ENCODE assay signal across 21 mouse cellular contexts in genomic region chr17:43874417-43874816, GRCm38 (mm10).
A peak's percentile ranks its signal among the peaks of the same experiment; 100 is the strongest.
DNase-seq lines count a peak whose midpoint lies in the region; ATAC-seq lines count a peak whose summit lies in the region.
"Had no signal": no experiment of that assay in that cellular context is flagged by ENCODE, and none has a peak within 500 bp of the region (broad histone marks: within the 10 kb centered on the region; RNA-seq: fewer than 3 reads in every experiment).

No protein-coding gene starts in this region.

- H3K27ac ChIP-seq in hindbrain, embryonic 15.5 days (replicated peaks), result no peak overlapping the region
- no peak overlapping the region for H3K27ac ChIP-seq in hindbrain, embryonic 16.5 days (ENCODE audit: low read depth, low read length)
- H3K27ac ChIP-seq in neural tube, embryonic 13.5 days (replicated peaks), result no peak overlapping the region
- H3K27ac ChIP-seq in neural tube, embryonic 14.5 days (ENCODE audit: low read depth, low read length), result no peak overlapping the region
- no peak overlapping the region for H3K27ac ChIP-seq in neural tube, embryonic 15.5 days (replicated peaks)

- no peak overlapping the region for H3K9ac ChIP-seq in hindbrain, embryonic 15.5 days
- no peak overlapping the region for H3K9ac ChIP-seq in hindbrain, embryonic 16.5 days (ENCODE audit: low read depth, low read length)
- H3K9ac ChIP-seq in neural tube, embryonic 13.5 days, result no peak overlapping the region
- H3K9ac ChIP-seq in neural tube, embryonic 14.5 days (replicated peaks; ENCODE audit: low read depth, low read length), result no peak overlapping the region
- no peak overlapping the region for H3K9ac ChIP-seq in neural tube, embryonic 15.5 days (replicated peaks)

- no peak overlapping the region for H3K4me3 ChIP-seq in hindbrain, embryonic 15.5 days
- no peak overlapping the region for H3K4me3 ChIP-seq in hindbrain, embryonic 16.5 days (ENCODE audit: low read length)
- no peak overlapping the region for H3K4me3 ChIP-seq in neural tube, embryonic 13.5 days
- H3K4me3 ChIP-seq in neural tube, embryonic 14.5 days (ENCODE audit: low read depth, low read length), result no peak overlapping the region
- H3K4me3 ChIP-seq in neural tube, embryonic 15.5 days (replicated peaks), result no peak overlapping the region

- no peak overlapping the region for H3K4me2 ChIP-seq in hindbrain, embryonic 15.5 days
- H3K4me2 ChIP-seq in hindbrain, embryonic 16.5 days (ENCODE audit: low read length), result no peak overlapping the region
- no peak overlapping the region for H3K4me2 ChIP-seq in neural tube, embryonic 13.5 days
- H3K4me2 ChIP-seq in neural tube, embryonic 14.5 days (ENCODE audit: low read depth, low read length), result no peak overlapping the region
- H3K4me2 ChIP-seq in neural tube, embryonic 15.5 days, result no peak overlapping the region

- WGBS in hindbrain, embryonic 15.5 days, result 76% methylated on average over 5 of the region's 5 CpGs
- WGBS in hindbrain, embryonic 16.5 days, result 83% methylated on average over 5 of the region's 5 CpGs
- WGBS in neural tube, embryonic 13.5 days, result 67% methylated on average over 5 of the region's 5 CpGs
- 65% methylated on average over 5 of the region's 5 CpGs for WGBS in neural tube, embryonic 14.5 days
- WGBS in neural tube, embryonic 15.5 days, result 65% methylated on average over 5 of the region's 5 CpGs

- H3K36me3 ChIP-seq in hindbrain, embryonic 15.5 days, result no peaks in the 10 kb centered on the region
- no peaks in the 10 kb centered on the region for H3K36me3 ChIP-seq in hindbrain, embryonic 16.5 days (ENCODE audit: control insufficient read depth, insufficient read depth, low read length)
- no peaks in the 10 kb centered on the region for H3K36me3 ChIP-seq in neural tube, embryonic 13.5 days
- no peaks in the 10 kb centered on the region for H3K36me3 ChIP-seq in neural tube, embryonic 14.5 days (ENCODE audit: control insufficient read depth, insufficient read depth, low read length)
- H3K36me3 ChIP-seq in neural tube, embryonic 15.5 days, result no peaks in the 10 kb centered on the region
- H3K36me3 ChIP-seq: G1E had no signal

- H3K27me3 ChIP-seq in hindbrain, embryonic 15.5 days, result no peaks in the 10 kb centered on the region
- no peaks in the 10 kb centered on the region for H3K27me3 ChIP-seq in hindbrain, embryonic 16.5 days (replicated peaks; ENCODE audit: control insufficient read depth, insufficient read depth, low read length)
- no peaks in the 10 kb centered on the region for H3K27me3 ChIP-seq in neural tube, embryonic 13.5 days
- H3K27me3 ChIP-seq in neural tube, embryonic 14.5 days (ENCODE audit: control insufficient read depth, insufficient read depth, low read length), result no peaks in the 10 kb centered on the region
- no peaks in the 10 kb centered on the region; the same call in 1 of the 2 replicates for H3K27me3 ChIP-seq in neural tube, embryonic 15.5 days (replicated peaks)
- H3K27me3 ChIP-seq: Patski had no signal

- H3K9me3 ChIP-seq in hindbrain, embryonic 15.5 days, result no peaks in the 10 kb centered on the region
- no peaks in the 10 kb centered on the region for H3K9me3 ChIP-seq in hindbrain, embryonic 16.5 days (ENCODE audit: control insufficient read depth, low read length)
- no peaks in the 10 kb centered on the region for H3K9me3 ChIP-seq in neural tube, embryonic 13.5 days
- no peaks in the 10 kb centered on the region for H3K9me3 ChIP-seq in neural tube, embryonic 14.5 days (ENCODE audit: control insufficient read depth, low read length)
- H3K9me3 ChIP-seq in neural tube, embryonic 15.5 days (replicated peaks), result 0 out of 2 replicates have a peak, but pooled peaks cover 2% of the 10 kb centered on the region

- no peak for DNase-seq in neural tube, embryonic 10.5 days (ENCODE audit: extremely low spot score, low spot score)
- no peak for DNase-seq in lung, postnatal 4 days
- DNase-seq in layer of hippocampus, postnatal 10 days (ENCODE audit: low spot score in 2 of 2), result no peak
- DNase-seq: adrenal gland, adult 2 months; adrenal gland, adult 8-10 months; adrenal gland, postnatal 10 days; adrenal gland, postnatal 14 days; adrenal gland, postnatal 25 days; adrenal gland, postnatal 36 days; B cell, adult 2 months; cerebellum, adult 11 months; cerebellum, adult 11-12 months had no signal

- 0 out of 2 replicates have a peak, but pooled peaks have one; percentile 48 for ATAC-seq in hindbrain, embryonic 15.5 days (ENCODE audit: low FRiP score, low read depth)
- ATAC-seq in hindbrain, embryonic 16.5 days, result no peak
- peak; percentile 85 for ATAC-seq in neural tube, embryonic 13.5 days (ENCODE audit: low read depth)
- ATAC-seq in neural tube, embryonic 14.5 days (ENCODE audit: low read depth), result peak; percentile 75; the same call in 1 of the 2 replicates
- peak; percentile 66; the same call in 1 of the 2 replicates for ATAC-seq in neural tube, embryonic 15.5 days (ENCODE audit: low FRiP score)
- ATAC-seq: activated CD4-positive, CD25-positive, alpha-beta regulatory T cell, adult 4 months; CD4-positive, CD25-positive, alpha-beta regulatory T cell, adult 4 months; Patski had no signal

- H3K4me1 ChIP-seq in hindbrain, embryonic 15.5 days (replicated peaks), result 0 out of 2 replicates have a peak, but pooled peaks cover 4% of the 10 kb centered on the region
- H3K4me1 ChIP-seq in hindbrain, embryonic 16.5 days (ENCODE audit: control insufficient read depth, insufficient read depth, low read depth, low read length), result no peaks in the 10 kb centered on the region
- no peaks in the 10 kb centered on the region for H3K4me1 ChIP-seq in neural tube, embryonic 13.5 days (replicated peaks)
- H3K4me1 ChIP-seq in neural tube, embryonic 14.5 days (ENCODE audit: control insufficient read depth, insufficient read depth, low read length), result no peaks in the 10 kb centered on the region
- 0 out of 2 replicates have a peak, but pooled peaks cover 3% of the 10 kb centered on the region for H3K4me1 ChIP-seq in neural tube, embryonic 15.5 days
